Mouse (Mus musculus) thymus, postnatal 0 days (tissue): ENCODE results near the gene Necab2. TPM values are rescaled to one million over a fixed set of nuclear protein-coding genes. Genes with fewer than 3 reads are reported as not detected.

Experiments
- DNase-seq: peaks from one replicate; pipeline ENCODE4 v3.0.0-alpha.2; 2015; ENCODE audit warnings: low spot score
- polyA plus RNA-seq: library from polyadenylated mRNA; unstranded; fragments of >200 nt; fragmentation: Nextera tagmentation; extraction: Ambion mirVana; gene quantifications from 2 replicates; pipeline ENCODE4 v1.2.1, GENCODE M21; 2015

The Necab2 gene
- polyA plus RNA-seq, 1 experiment from 2014 or later: 0.12 TPM

GRCm38 (mm10) chr8:119514940-119515339 is 68.4 kb downstream of the Necab2 start:
- no peak for DNase-seq

- no peak for DNase-seq
These were observed 69.2 kb downstream of the Necab2 start for GRCm38 (mm10) chr8:119515767-119516166.

GRCm38 (mm10) chr8:119516674-119517073 is 70.2 kb downstream of the Necab2 start:
- no peak for DNase-seq

- DNase-seq: no peak
These were observed 73.6 kb downstream of the Necab2 start for GRCm38 (mm10) chr8:119520102-119520501.

Other genes with a start within 250 kb of the Necab2 start
- 244 and 246 TPM in 2 replicates for gene Hsbp1, start 102.2 kb upstream of the Necab2 start, polyA plus RNA-seq
- 11.6 and 13.4 TPM in 2 replicates for gene Mlycd, start 51.8 kb upstream of the Necab2 start, polyA plus RNA-seq
- 1.4 and 1.6 TPM in 2 replicates for gene Osgin1, start 12.6 kb upstream of the Necab2 start, polyA plus RNA-seq
- 0.18 TPM in 1 of 2 replicates, not detected in the other for gene Slc38a8, start 55.0 kb downstream of the Necab2 start, polyA plus RNA-seq
- gene Mbtps1, start 112.0 kb downstream of the Necab2 start, polyA plus RNA-seq: 88.5 and 92.3 TPM in 2 replicates
- 185 and 200 TPM in 2 replicates for gene Hsdl1, start 128.5 kb downstream of the Necab2 start, polyA plus RNA-seq
- gene Dnaaf1, start 128.5 kb downstream of the Necab2 start, polyA plus RNA-seq: 1.6 and 1.7 TPM in 2 replicates
- gene Taf1c, start 158.5 kb downstream of the Necab2 start, polyA plus RNA-seq: 29.5 and 29.8 TPM in 2 replicates
- gene Adad2, start 166.0 kb downstream of the Necab2 start, polyA plus RNA-seq: not detected in 2 replicates
- gene Kcng4, start 189.0 kb downstream of the Necab2 start, polyA plus RNA-seq: 0.04 and 0.07 TPM in 2 replicates
- 0.91 and 0.99 TPM in 2 replicates for gene Wfdc1, start 219.6 kb downstream of the Necab2 start, polyA plus RNA-seq